Mouse (Mus musculus): ENCODE measurements around the gene Cldn24. TPM values are rescaled to one million over a fixed set of nuclear protein-coding genes. Genes with fewer than 3 reads are reported as not detected.
A peak's percentile ranks its signal among the peaks of the same experiment; 100 is the strongest.

The Cldn24 gene
- polyA plus RNA-seq, 1 experiment from 2014 or later = not detected

DNA sequence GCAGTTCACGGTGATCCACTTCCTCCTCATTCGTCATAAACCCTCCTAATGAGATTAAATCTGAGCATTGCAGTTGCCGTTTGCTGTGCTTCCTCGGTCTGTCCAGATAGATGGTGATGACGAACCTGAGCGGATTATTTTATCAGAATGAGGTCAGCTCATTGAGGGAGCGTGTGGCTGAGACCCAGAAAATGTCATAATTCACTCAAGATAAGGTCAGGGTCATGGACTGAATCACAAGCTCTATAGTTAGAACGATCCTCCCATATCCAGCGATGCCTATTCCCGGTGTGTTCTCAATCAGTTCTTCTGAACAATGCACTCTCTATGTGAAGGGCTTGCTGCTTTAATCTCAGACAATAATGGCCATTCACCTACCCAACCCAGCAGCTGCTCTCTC is 34.2 kb upstream of the Cldn24 start:
- H3K9ac ChIP-seq (ENCODE audit: low read length) = no peak overlapping the region
- no peak overlapping the region for H3K4me3 ChIP-seq (ENCODE audit: low read depth, low read length)
- H3K27ac ChIP-seq (ENCODE audit: low read depth, low read length) = no peak overlapping the region
- ATAC-seq (no peak; the same call in 1 of the 2 replicates), DNase-seq (ENCODE audit: low spot score) (peak; percentile 24)
- H3K4me1 ChIP-seq (ENCODE audit: control insufficient read depth, insufficient read depth, low read length) = 0 out of 2 replicates have a peak, but pooled peaks cover 3% of the 10 kb centered on the region
- no peaks in the 10 kb centered on the region for H3K36me3 ChIP-seq (ENCODE audit: control insufficient read depth, insufficient read depth, low read length)
- H3K9me3 ChIP-seq (replicated peaks; ENCODE audit: control insufficient read depth, low read length) = no peaks in the 10 kb centered on the region
- 26% methylated on average over 10 of the region's 10 CpGs for WGBS
- H3K27me3 ChIP-seq (replicated peaks; ENCODE audit: control insufficient read depth, insufficient read depth, low read length) = no peaks in the 10 kb centered on the region
- H3K4me2 ChIP-seq (ENCODE audit: low read length) = peak overlapping the region; percentile 25; the same call in 1 of the 2 replicates

DNA sequence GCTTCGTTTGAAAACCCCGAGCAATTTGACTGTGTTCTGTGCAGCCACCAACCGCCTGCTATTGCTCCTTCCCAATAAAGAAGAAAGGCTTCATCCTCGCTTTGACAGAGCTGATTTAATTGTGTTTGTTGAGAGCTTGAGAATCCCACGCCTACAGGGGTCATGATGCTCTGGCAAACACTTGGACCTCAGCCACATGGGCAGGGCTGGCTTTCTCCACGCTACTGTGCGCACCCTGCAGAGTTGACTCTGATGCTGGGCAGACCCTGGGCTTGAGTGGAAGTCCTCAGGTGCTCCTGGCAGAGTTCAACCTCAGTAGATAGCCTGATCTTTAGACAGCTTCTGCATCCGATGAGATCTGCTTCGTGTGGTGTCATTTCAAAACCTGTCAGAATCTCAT is 30.0 kb upstream of the Cldn24 start:
- H3K4me2 ChIP-seq (ENCODE audit: low read length) = no peak overlapping the region
- no peak for ATAC-seq
- no peak overlapping the region for H3K4me3 ChIP-seq (ENCODE audit: low read depth, low read length)
- H3K9ac ChIP-seq (ENCODE audit: low read length) = no peak overlapping the region
- H3K4me1 ChIP-seq (ENCODE audit: control insufficient read depth, insufficient read depth, low read length) = 0 out of 2 replicates have a peak, but pooled peaks cover 3% of the 10 kb centered on the region
- H3K27me3 ChIP-seq (replicated peaks; ENCODE audit: control insufficient read depth, insufficient read depth, low read length) = no peaks in the 10 kb centered on the region
- H3K9me3 ChIP-seq (replicated peaks; ENCODE audit: control insufficient read depth, low read length) = no peaks in the 10 kb centered on the region
- DNase-seq (ENCODE audit: low spot score) = no peak
- WGBS = 63% methylated on average over 9 of the region's 9 CpGs
- H3K36me3 ChIP-seq (ENCODE audit: control insufficient read depth, insufficient read depth, low read length) = no peaks in the 10 kb centered on the region
- H3K27ac ChIP-seq (ENCODE audit: low read depth, low read length) = no peak overlapping the region

DNA sequence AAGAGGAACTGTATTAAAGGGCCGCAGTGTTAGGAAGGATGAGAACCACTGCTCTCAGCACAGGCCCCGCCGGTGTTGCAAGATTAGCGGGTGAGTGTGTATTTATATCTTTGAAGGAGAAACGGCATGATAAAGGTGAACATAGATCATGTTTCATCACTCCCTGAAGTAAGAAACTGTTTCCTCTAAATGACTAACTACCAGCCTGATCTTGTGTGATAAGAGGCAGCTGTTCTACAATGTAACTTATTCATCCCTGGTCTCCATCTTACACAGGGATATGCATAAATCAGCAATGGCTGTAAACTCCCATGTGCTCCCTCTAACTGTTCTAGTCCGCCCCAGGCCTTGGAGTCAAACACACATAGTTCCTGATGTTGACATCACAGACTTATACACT is 22.5 kb upstream of the Cldn24 start:
- H3K9ac ChIP-seq (ENCODE audit: low read length) = no peak overlapping the region
- 94% methylated on average over 6 of the region's 6 CpGs for WGBS
- no peak for DNase-seq (ENCODE audit: low spot score)
- no peaks in the 10 kb centered on the region for H3K4me1 ChIP-seq (ENCODE audit: control insufficient read depth, insufficient read depth, low read length)
- H3K36me3 ChIP-seq (ENCODE audit: control insufficient read depth, insufficient read depth, low read length) = no peaks in the 10 kb centered on the region
- H3K4me3 ChIP-seq (ENCODE audit: low read depth, low read length) = no peak overlapping the region
- no peaks in the 10 kb centered on the region for H3K27me3 ChIP-seq (replicated peaks; ENCODE audit: control insufficient read depth, insufficient read depth, low read length)
- H3K4me2 ChIP-seq (ENCODE audit: low read length) = no peak overlapping the region
- no peak overlapping the region for H3K27ac ChIP-seq (ENCODE audit: low read depth, low read length)
- no peaks in the 10 kb centered on the region for H3K9me3 ChIP-seq (replicated peaks; ENCODE audit: control insufficient read depth, low read length)
- ATAC-seq = no peak

DNA sequence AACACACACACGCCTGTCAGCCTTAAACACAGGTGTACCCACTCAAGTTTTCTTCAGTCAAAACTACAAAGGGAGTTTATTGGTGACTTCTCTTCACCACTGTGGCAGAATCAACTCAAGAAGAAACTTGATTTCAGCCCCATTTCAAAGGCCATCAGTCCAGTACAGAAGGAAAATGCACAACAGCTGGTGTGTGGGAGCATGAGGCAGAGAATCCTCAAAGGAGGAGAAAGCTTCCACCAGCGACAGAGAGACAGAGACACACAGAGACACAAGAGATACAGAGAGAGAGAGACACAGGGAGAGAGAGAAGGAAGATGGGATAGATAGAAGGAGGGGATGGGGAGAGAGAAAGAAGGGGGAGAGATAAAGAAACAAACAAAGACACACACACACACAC is 19.6 kb upstream of the Cldn24 start:
- H3K4me2 ChIP-seq (ENCODE audit: low read length) = no peak overlapping the region
- no peaks in the 10 kb centered on the region for H3K27me3 ChIP-seq (replicated peaks; ENCODE audit: control insufficient read depth, insufficient read depth, low read length)
- 73% methylated on average over 2 of the region's 2 CpGs for WGBS
- H3K4me3 ChIP-seq (ENCODE audit: low read depth, low read length) = no peak overlapping the region
- no peak overlapping the region for H3K27ac ChIP-seq (ENCODE audit: low read depth, low read length)
- DNase-seq (ENCODE audit: low spot score) = no peak
- ATAC-seq = no peak
- no peaks in the 10 kb centered on the region for H3K9me3 ChIP-seq (replicated peaks; ENCODE audit: control insufficient read depth, low read length)
- H3K9ac ChIP-seq (ENCODE audit: low read length) = no peak overlapping the region
- H3K36me3 ChIP-seq (ENCODE audit: control insufficient read depth, insufficient read depth, low read length) = no peaks in the 10 kb centered on the region
- no peaks in the 10 kb centered on the region for H3K4me1 ChIP-seq (ENCODE audit: control insufficient read depth, insufficient read depth, low read length)

DNA sequence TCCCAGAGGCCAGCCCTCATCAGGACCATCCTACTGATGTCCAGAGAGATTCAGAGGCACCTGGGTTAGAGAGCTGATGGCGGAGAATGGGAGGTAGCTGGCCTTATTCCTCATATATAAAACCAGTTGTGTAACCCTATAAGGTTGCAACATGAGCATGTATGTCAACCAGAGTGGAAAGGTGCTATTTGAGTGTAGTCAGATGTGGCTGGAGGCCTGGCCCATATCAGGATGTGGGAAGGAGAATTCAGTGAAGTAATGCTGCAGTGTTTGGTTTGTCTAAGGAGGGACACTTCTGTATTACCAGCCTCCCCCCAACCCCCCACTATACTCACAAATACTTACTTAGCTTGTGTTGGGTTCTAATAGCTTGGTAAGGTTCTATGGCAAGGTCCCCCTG is 17.7 kb upstream of the Cldn24 start:
- no peak overlapping the region for H3K4me2 ChIP-seq (ENCODE audit: low read length)
- no peaks in the 10 kb centered on the region for H3K36me3 ChIP-seq (ENCODE audit: control insufficient read depth, insufficient read depth, low read length)
- DNase-seq (ENCODE audit: low spot score) (no peak), ATAC-seq (no peak)
- H3K27ac ChIP-seq (ENCODE audit: low read depth, low read length) = no peak overlapping the region
- no peaks in the 10 kb centered on the region for H3K4me1 ChIP-seq (ENCODE audit: control insufficient read depth, insufficient read depth, low read length)
- no peaks in the 10 kb centered on the region for H3K27me3 ChIP-seq (replicated peaks; ENCODE audit: control insufficient read depth, insufficient read depth, low read length)
- H3K4me3 ChIP-seq (ENCODE audit: low read depth, low read length) = no peak overlapping the region
- H3K9ac ChIP-seq (ENCODE audit: low read length) = no peak overlapping the region
- 98% methylated on average over 1 of the region's 1 CpGs for whole genome bisulfite sequencing
- H3K9me3 ChIP-seq (replicated peaks; ENCODE audit: control insufficient read depth, low read length) = no peaks in the 10 kb centered on the region

DNA sequence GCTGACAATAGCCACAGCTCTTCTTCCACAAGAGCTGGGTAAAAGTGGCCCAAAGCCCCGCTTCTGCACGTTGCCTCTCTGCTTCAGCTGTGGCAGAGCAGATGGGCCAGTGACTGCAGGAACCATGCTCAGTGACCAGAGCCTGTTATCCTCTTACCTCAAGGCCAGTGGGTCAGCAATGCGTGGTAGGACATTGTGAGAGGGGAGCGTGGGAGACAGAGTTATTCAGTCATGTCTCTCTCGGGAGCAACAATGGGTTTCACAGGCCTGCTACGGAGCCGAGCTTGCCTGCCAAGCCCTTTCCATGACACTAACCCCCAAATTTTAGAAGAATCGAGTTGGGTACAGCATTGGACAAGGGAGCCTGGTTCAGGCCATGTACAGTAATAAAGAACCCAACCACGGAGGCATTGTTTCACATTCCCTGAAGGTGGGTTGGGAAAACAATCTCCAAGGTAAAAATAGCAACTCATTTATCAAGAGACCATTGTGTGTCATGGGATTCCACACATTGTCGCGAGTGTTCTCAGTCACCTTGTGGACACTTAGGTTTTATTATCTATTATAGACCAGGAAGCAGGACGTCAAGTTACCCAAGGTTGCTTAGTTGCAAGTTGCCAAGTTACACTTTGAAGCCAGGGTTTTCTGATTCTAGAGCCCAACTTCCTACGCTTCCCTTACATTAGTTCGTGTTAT is 11.8 kb upstream of the Cldn24 start:
- Histone ChIP-seq H3K27me3 (replicated peaks; ENCODE audit: control insufficient read depth, insufficient read depth, low read length) (no peaks in the 10 kb centered on the region), H3K4me1 (ENCODE audit: control insufficient read depth, insufficient read depth, low read length) (no peaks in the 10 kb centered on the region), H3K27ac (ENCODE audit: low read depth, low read length) (no peak overlapping the region), H3K4me2 (ENCODE audit: low read length) (no peak overlapping the region), H3K4me3 (ENCODE audit: low read depth, low read length) (no peak overlapping the region), H3K36me3 (ENCODE audit: control insufficient read depth, insufficient read depth, low read length) (no peaks in the 10 kb centered on the region), H3K9me3 (replicated peaks; ENCODE audit: control insufficient read depth, low read length) (no peaks in the 10 kb centered on the region), H3K9ac (ENCODE audit: low read length) (no peak overlapping the region)
- no peak for ATAC-seq
- DNase-seq (ENCODE audit: low spot score) = no peak
- 89% methylated on average over 14 of the region's 14 CpGs for WGBS

DNA sequence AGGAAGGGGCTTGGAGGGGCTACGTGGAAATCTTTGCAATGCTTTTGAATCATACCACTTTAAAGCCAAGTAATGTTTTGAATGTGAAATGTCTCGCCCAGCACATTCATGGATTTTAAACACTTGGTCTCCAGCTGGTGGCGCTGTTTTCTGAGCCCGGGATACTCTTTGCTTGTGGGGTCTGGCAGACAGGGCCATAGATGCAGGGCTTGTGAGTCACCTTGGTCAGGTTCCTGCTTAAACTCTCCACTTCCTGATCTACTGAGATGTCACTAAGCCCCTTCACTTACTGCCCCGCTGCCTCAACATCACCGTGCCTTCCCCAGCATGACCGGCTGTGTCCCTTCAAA is 11.3 kb upstream of the Cldn24 start:
- no peak overlapping the region for H3K4me3 ChIP-seq (ENCODE audit: low read depth, low read length)
- H3K4me2 ChIP-seq (ENCODE audit: low read length) = no peak overlapping the region
- no peak overlapping the region for H3K27ac ChIP-seq (ENCODE audit: low read depth, low read length)
- DNase-seq (ENCODE audit: low spot score) (no peak), ATAC-seq (no peak)
- H3K36me3 ChIP-seq (ENCODE audit: control insufficient read depth, insufficient read depth, low read length) = no peaks in the 10 kb centered on the region
- H3K27me3 ChIP-seq (replicated peaks; ENCODE audit: control insufficient read depth, insufficient read depth, low read length) = no peaks in the 10 kb centered on the region
- no peaks in the 10 kb centered on the region for H3K9me3 ChIP-seq (replicated peaks; ENCODE audit: control insufficient read depth, low read length)
- H3K4me1 ChIP-seq (ENCODE audit: control insufficient read depth, insufficient read depth, low read length) = no peaks in the 10 kb centered on the region
- no peak overlapping the region for H3K9ac ChIP-seq (ENCODE audit: low read length)
- 81% methylated on average over 7 of the region's 7 CpGs for WGBS

DNA sequence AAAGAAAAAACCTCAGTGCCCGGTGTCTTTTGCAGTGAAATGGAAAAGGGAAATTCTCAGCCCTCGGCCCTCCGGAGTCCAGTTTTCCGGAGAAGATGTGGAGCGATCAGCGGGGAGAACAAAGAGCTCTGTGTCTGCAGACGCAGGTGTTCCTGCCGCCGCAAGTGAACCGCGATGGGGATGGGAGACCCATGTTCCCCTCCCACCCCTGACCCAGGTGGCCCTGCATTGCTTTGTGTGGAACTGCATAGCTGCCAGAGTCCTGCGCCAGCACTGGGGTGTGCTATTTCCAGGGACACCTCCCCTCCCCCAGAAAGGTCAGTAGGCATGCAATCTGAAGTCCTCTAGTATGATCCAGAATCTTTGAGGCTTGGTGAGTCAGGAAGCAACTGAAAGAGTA is 10.7 kb upstream of the Cldn24 start:
- no peaks in the 10 kb centered on the region for H3K4me1 ChIP-seq (ENCODE audit: control insufficient read depth, insufficient read depth, low read length)
- no peak overlapping the region for H3K4me2 ChIP-seq (ENCODE audit: low read length)
- no peak overlapping the region for H3K9ac ChIP-seq (ENCODE audit: low read length)
- no peak for ATAC-seq
- no peaks in the 10 kb centered on the region for H3K27me3 ChIP-seq (replicated peaks; ENCODE audit: control insufficient read depth, insufficient read depth, low read length)
- H3K36me3 ChIP-seq (ENCODE audit: control insufficient read depth, insufficient read depth, low read length) = no peaks in the 10 kb centered on the region
- 85% methylated on average over 12 of the region's 12 CpGs for WGBS
- no peak for DNase-seq (ENCODE audit: low spot score)
- H3K27ac ChIP-seq (ENCODE audit: low read depth, low read length) = no peak overlapping the region
- no peaks in the 10 kb centered on the region for H3K9me3 ChIP-seq (replicated peaks; ENCODE audit: control insufficient read depth, low read length)
- H3K4me3 ChIP-seq (ENCODE audit: low read depth, low read length) = no peak overlapping the region

DNA sequence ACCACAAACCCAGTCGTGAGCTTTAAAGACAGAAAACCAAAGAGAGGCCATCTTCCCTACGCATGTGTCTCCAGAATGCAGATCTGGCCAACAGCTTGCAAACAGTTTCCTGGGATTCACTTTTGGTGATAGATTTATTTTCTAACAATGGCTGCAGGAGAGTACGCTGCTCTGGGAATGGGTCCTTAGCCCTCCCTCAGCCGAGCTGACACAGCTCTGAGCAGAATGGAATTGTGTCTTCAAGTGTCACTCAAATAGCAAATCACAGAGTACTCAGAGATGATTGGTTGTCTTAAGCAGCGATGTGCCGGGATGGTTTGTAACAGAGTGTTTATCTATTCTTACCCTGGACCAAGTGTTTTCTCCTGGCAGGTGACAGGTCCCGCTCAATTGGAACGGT is 2.9 kb upstream of the Cldn24 start:
- 87% methylated on average over 8 of the region's 8 CpGs for WGBS
- no peak for DNase-seq (ENCODE audit: low spot score)
- H3K4me2 ChIP-seq (ENCODE audit: low read length) = no peak overlapping the region
- no peak for ATAC-seq
- no peak overlapping the region for H3K9ac ChIP-seq (ENCODE audit: low read length)
- no peaks in the 10 kb centered on the region for H3K36me3 ChIP-seq (ENCODE audit: control insufficient read depth, insufficient read depth, low read length)
- no peak overlapping the region for H3K27ac ChIP-seq (ENCODE audit: low read depth, low read length)
- no peak overlapping the region for H3K4me3 ChIP-seq (ENCODE audit: low read depth, low read length)
- no peaks in the 10 kb centered on the region for H3K27me3 ChIP-seq (replicated peaks; ENCODE audit: control insufficient read depth, insufficient read depth, low read length)
- no peaks in the 10 kb centered on the region for H3K9me3 ChIP-seq (replicated peaks; ENCODE audit: control insufficient read depth, low read length)
- H3K4me1 ChIP-seq (ENCODE audit: control insufficient read depth, insufficient read depth, low read length) = no peaks in the 10 kb centered on the region
